Mouse (Mus musculus): Measurements from ENCODE around the gene Ggt6.

DNA sequence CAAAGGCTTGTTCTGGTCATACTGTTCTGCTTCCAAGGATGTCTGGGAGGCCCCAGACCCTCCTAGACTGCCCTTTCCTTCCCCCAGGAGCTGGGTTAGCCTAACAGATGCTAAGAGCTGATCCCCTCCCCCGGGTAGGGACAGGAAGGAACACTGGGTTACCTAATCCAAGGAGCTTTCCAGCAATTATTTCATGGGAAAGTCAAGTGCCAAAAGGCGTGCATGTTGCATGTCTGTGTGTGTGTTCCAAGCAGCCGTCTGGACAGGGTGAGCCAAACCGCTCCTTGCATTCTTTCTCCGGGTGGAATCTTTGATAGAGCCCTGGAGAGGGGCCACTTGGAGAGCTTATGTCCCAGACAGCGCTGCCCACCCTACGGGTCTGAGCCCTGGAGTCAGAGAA, 22.3 kb upstream of the Ggt6 start:
- TF ChIP-seq POLR2A (IDR thresholded peaks at IDR 0.05; ENCODE audit: insufficient read depth, low read length) (no peak), CTCF (IDR thresholded peaks at IDR 0.05; ENCODE audit: low read depth, low read length) (no peak), EP300 (IDR thresholded peaks at IDR 0.05; ENCODE audit: insufficient read depth, low read depth, low read length) (no peak)
